Mouse (Mus musculus): ENCODE measurements around the gene Cct6b. TPM values are rescaled to one million over a fixed set of nuclear protein-coding genes. Genes with fewer than 3 reads are reported as not detected.

Cct6b gene
- polyA plus RNA-seq, 1 experiment from 2014 or later = 0.28 TPM

DNA sequence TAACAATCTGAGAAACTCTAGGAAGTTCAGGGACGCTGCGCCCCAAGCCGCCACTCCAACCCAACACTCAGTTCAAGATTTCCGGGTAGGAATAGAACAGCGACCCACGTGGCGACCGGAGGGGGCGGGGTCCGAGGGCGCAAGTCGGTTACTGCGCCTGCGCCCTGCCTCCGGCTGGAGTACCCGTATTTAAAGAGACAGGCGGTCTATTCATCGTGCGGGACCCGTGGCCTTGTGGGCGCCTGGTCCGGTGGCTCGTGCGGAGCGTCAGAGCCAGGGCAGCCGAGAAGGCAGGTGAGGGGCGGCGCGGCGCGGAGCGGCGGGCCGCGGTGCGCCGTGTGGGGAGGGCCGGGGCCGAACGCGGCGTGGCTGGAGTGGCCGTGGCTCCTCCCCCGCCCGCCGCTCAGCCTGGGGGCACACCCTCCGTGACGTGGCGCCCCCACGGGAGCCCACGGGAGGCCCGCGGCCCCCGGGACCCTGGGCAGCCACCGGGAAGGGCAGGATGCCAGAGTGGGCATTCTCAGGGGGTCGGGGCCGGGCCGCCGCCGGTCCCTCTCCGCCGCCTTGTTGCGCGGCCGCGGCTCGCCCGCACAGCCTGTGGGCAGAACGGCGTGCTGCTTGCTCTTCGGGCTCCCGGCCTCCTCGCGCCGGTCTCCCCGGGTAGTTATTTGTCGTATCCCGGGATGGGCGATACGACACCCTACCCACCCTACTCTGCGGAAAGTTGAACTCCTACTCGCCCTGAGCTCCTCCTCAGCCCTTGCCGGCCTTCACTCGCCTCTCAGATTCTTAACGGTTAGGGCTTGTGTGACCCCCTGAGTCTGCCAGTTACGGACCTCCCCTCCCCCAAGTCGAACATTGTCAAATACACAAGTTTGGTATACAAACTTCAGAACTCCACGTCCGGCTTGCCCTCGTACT is 17.1 kb upstream of the Cct6b start, which contains the start of gene Lig3:
Gene Lig3, plus strand, starts transcription at position 126 of the 921 bp plus-strand sequence.
- Histone ChIP-seq H3K9me3 (ENCODE audit: low read length) (no peaks in the 10 kb centered on the region), H3K9ac (replicated peaks) (peak within 1 kb of the TSS; percentile 98), H3K27me3 (ENCODE audit: insufficient read depth, low read length) (no peaks in the 10 kb centered on the region), H3K4me1 (ENCODE audit: insufficient read depth) (peaks cover 16% of the 10 kb centered on the region; the same call in 1 of the 2 replicates), H3K4me2 (ENCODE audit: low read depth, low read length) (peak within 1 kb of the TSS; percentile 74), H3K27ac (ENCODE audit: low read depth) (peak within 1 kb of the TSS; percentile 94), H3K4me3 (ENCODE audit: low read depth, low read length) (peak within 1 kb of the TSS; percentile 99), H3K36me3 (replicated peaks; ENCODE audit: insufficient read depth, low read length) (peaks cover 19% of the 10 kb centered on the region)
- TF ChIP-seq CTCF (IDR thresholded peaks at IDR 0.05; ENCODE audit: low read depth) (no peak), EP300 (IDR thresholded peaks at IDR 0.05; ENCODE audit: low read depth) (no peak)
- DNase-seq (peak; percentile 95), ATAC-seq (peak; percentile 93)
- WGBS (ENCODE audit: insufficient replicate concordance) = under 1% methylated on average over 74 of the region's 90 CpGs

DNA sequence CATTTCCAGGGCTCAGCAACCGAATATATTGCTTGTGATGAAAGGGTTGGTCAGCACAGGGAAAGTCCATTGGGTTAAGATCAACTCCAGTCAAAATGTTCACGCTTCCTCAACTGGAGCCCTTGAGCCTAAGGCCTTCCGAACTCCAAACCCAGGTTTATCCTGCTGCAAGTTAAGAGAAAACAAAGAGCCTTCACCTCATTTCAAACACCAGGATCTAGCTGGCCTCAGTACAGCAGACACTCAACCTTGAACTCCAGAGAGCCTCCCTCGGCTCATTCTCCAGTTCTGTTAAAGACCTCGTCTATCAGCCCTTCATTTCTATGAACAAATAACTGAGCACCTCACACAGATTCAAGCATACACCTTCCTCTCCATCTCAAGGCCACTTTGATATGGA is 16.0 kb upstream of the Cct6b start:
- no peak for DNase-seq

DNA sequence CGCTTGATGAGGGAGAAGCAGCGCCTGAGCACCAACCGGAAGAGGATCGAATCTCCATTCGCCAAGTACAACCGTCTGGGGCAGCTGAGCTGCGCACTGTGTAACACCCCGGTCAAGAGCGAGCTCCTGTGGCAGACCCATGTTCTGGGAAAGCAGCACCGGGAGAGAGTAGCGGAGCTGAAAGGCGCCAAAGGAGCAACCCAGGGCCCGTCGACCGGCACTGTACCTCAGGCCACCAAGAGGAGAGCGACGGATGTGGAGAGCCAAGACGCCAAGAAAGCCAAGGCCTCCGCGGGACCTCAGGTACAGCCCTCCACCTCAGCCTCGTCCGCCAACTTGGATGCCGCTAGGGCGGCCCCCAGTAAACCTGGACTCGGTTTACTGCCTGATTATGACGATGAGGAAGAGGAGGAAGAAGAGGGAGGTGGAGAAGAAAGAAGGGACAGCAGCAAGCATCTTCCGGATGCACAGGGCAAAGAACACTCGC is 360 bp upstream of the Cct6b start:
- peak overlapping the region; percentile 97 for H3K4me3 ChIP-seq (ENCODE audit: low read depth, low read length)
- H3K9me3 ChIP-seq (ENCODE audit: low read length) = no peaks in the 10 kb centered on the region
- peak overlapping the region; percentile 93 for H3K27ac ChIP-seq (ENCODE audit: low read depth)
- H3K36me3 ChIP-seq (replicated peaks; ENCODE audit: insufficient read depth, low read length) = peaks cover 3% of the 10 kb centered on the region; the same call in 1 of the 2 replicates
- WGBS (ENCODE audit: insufficient replicate concordance) = under 1% methylated on average over 28 of the region's 28 CpGs
- ATAC-seq = peak; percentile 61
- TF ChIP-seq CTCF (IDR thresholded peaks at IDR 0.05; ENCODE audit: low read depth) (no peak), EP300 (IDR thresholded peaks at IDR 0.05; ENCODE audit: low read depth) (no peak)
- peak overlapping the region; percentile 97 for H3K9ac ChIP-seq (replicated peaks)
- peaks cover 22% of the 10 kb centered on the region for H3K4me1 ChIP-seq (ENCODE audit: insufficient read depth)
- no peak for DNase-seq
- peak overlapping the region; percentile 92 for H3K4me2 ChIP-seq (ENCODE audit: low read depth, low read length)
- H3K27me3 ChIP-seq (ENCODE audit: insufficient read depth, low read length) = no peaks in the 10 kb centered on the region

More for the DNA sequence above, 16.0 kb upstream of the Cct6b start:
- 38% methylated on average over 5 of the region's 5 CpGs for WGBS (ENCODE audit: insufficient replicate concordance)
- peak overlapping the region; percentile 98 for H3K9ac ChIP-seq (replicated peaks)
- TF ChIP-seq EP300 (IDR thresholded peaks at IDR 0.05; ENCODE audit: low read depth) = no peak
- no peak for TF ChIP-seq CTCF (IDR thresholded peaks at IDR 0.05; ENCODE audit: low read depth)
- H3K27ac ChIP-seq (ENCODE audit: low read depth) = peak overlapping the region; percentile 94; the same call in 1 of the 2 replicates
- no peaks in the 10 kb centered on the region for H3K9me3 ChIP-seq (ENCODE audit: low read length)
- peak overlapping the region; percentile 99 for H3K4me3 ChIP-seq (ENCODE audit: low read depth, low read length)
- peak overlapping the region; percentile 74 for H3K4me2 ChIP-seq (ENCODE audit: low read depth, low read length)
- H3K27me3 ChIP-seq (ENCODE audit: insufficient read depth, low read length) = no peaks in the 10 kb centered on the region
- ATAC-seq = no peak
- H3K36me3 ChIP-seq (replicated peaks; ENCODE audit: insufficient read depth, low read length) = peaks cover 7% of the 10 kb centered on the region; the same call in 1 of the 2 replicates
- peaks cover 16% of the 10 kb centered on the region; the same call in 1 of the 2 replicates for H3K4me1 ChIP-seq (ENCODE audit: insufficient read depth)

GRCm38 (mm10) chr11:82763261-82763660 is 860 bp downstream of the Cct6b start:
- H3K4me3 ChIP-seq (ENCODE audit: low read depth, low read length) = peak overlapping the region; percentile 97
- no peak for TF ChIP-seq CTCF (IDR thresholded peaks at IDR 0.05; ENCODE audit: low read depth)
- peak overlapping the region; percentile 92 for H3K4me2 ChIP-seq (ENCODE audit: low read depth, low read length)
- peak overlapping the region; percentile 97 for H3K9ac ChIP-seq (replicated peaks)
- DNase-seq (no peak), ATAC-seq (no peak)
- H3K4me1 ChIP-seq (ENCODE audit: insufficient read depth) = peaks cover 22% of the 10 kb centered on the region
- WGBS (ENCODE audit: insufficient replicate concordance) = 14% methylated on average over 4 of the region's 4 CpGs
- H3K27me3 ChIP-seq (ENCODE audit: insufficient read depth, low read length) = no peaks in the 10 kb centered on the region
- peaks cover under 1% of the 10 kb centered on the region; the same call in 1 of the 2 replicates for H3K36me3 ChIP-seq (replicated peaks; ENCODE audit: insufficient read depth, low read length)
- H3K9me3 ChIP-seq (ENCODE audit: low read length) = no peaks in the 10 kb centered on the region
- peak overlapping the region; percentile 93 for H3K27ac ChIP-seq (ENCODE audit: low read depth)

DNA sequence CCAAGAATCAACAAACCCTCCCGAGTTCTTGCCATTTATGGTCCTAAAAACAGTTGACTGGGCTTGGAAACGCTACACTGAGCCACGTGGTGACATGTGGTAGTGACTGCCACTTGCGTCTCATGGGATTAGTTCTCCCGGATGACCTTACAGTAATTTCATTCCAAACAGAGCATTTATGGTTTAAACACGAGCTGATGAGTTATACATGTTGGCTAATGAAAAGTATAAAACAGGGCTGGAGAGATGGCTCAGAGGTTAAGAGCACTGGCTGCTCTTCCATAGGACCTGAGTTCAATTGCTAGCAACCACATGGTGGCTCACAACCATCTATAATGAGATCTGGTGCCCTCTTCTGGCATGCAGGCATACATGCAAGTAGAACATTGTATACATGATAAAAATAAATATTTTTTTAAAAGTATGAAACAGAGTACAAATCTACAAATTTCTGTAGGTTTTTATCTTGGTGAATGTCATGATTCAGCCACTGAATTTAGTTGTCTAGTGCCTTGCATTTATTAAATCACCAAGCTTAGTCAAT is 1.8 kb downstream of the Cct6b start:
- 82% methylated on average over 6 of the region's 6 CpGs for WGBS (ENCODE audit: insufficient replicate concordance)
- H3K27me3 ChIP-seq (ENCODE audit: insufficient read depth, low read length) = no peaks in the 10 kb centered on the region
- no peak for ATAC-seq

DNA sequence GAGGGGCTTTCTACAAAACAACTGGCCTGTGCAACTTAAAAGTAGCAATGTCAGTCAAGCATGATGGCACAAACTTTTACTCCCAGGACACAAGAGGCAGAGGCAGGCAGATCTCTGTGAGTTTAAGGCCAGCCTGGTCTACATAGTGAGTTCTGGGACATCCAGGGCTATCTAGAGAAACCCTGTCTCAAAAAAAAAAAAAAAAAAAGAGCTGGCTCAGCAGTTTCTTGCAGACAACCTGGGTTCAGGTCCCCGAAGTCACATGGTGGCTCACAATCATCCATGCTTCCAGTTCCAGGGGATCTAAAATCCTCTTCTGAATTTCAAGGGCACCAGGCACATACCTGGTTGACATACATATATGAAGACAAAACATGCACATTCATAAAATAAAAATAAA is 8.2 kb downstream of the Cct6b start:
- TF ChIP-seq EP300 (IDR thresholded peaks at IDR 0.05; ENCODE audit: low read depth) = no peak
- no peak for TF ChIP-seq CTCF (IDR thresholded peaks at IDR 0.05; ENCODE audit: low read depth)

More for the DNA sequence above, 1.8 kb downstream of the Cct6b start:
- no peak for DNase-seq
- Histone ChIP-seq H3K4me2 (ENCODE audit: low read depth, low read length) (no peak overlapping the region), H3K9me3 (ENCODE audit: low read length) (no peaks in the 10 kb centered on the region), H3K9ac (replicated peaks) (no peak overlapping the region), H3K27ac (ENCODE audit: low read depth) (no peak overlapping the region), H3K36me3 (replicated peaks; ENCODE audit: insufficient read depth, low read length) (no peaks in the 10 kb centered on the region; the same call in 1 of the 2 replicates), H3K4me3 (ENCODE audit: low read depth, low read length) (no peak overlapping the region), H3K4me1 (ENCODE audit: insufficient read depth) (peaks cover 22% of the 10 kb centered on the region)
- TF ChIP-seq EP300 (IDR thresholded peaks at IDR 0.05; ENCODE audit: low read depth) = no peak
- peak; percentile 51 for TF ChIP-seq CTCF (IDR thresholded peaks at IDR 0.05; ENCODE audit: low read depth)

More for the DNA sequence above, 8.2 kb downstream of the Cct6b start:
- no peaks in the 10 kb centered on the region for H3K27me3 ChIP-seq (ENCODE audit: insufficient read depth, low read length)
- H3K27ac ChIP-seq (ENCODE audit: low read depth) = no peak overlapping the region
- no peak overlapping the region for H3K4me3 ChIP-seq (ENCODE audit: low read depth, low read length)
- no peak overlapping the region for H3K4me2 ChIP-seq (ENCODE audit: low read depth, low read length)
- H3K9ac ChIP-seq (replicated peaks) = no peak overlapping the region
- H3K36me3 ChIP-seq (replicated peaks; ENCODE audit: insufficient read depth, low read length) = no peaks in the 10 kb centered on the region
- ATAC-seq = no peak
- no peaks in the 10 kb centered on the region for H3K9me3 ChIP-seq (ENCODE audit: low read length)
- 73% methylated on average over 1 of the region's 1 CpGs for WGBS (ENCODE audit: insufficient replicate concordance)
- H3K4me1 ChIP-seq (ENCODE audit: insufficient read depth) = no peaks in the 10 kb centered on the region
- DNase-seq = no peak

Measured in liver, postnatal 0 days (tissue).